Mouse (Mus musculus) cerebellum, adult 2 months (tissue): Measurements from ENCODE around the gene 4933400A11Rik. TPM values are rescaled to one million over a fixed set of nuclear protein-coding genes. Genes with fewer than 3 reads are reported as not detected.

Source experiments
- DNase-seq, 2 experiments: peaks; one replicate each; pipeline ENCODE4 v3.0.0; 2021
- H3K27ac ChIP-seq: fragments of 200-500 bp; 2 replicates; pipeline ENCODE4 v1.5.1; 2012; ENCODE audit warnings: low read length, control low read depth, inconsistent platforms; ENCODE audit not compliant: insufficient read depth
- H3K27me3 ChIP-seq: fragments of 200-500 bp; 2 replicates; pipeline ENCODE4 v1.6.1; 2012; ENCODE audit warnings: inconsistent platforms, mild to moderate bottlenecking, low read length, moderate library complexity; ENCODE audit not compliant: control insufficient read depth, insufficient read depth
- H3K4me1 ChIP-seq: fragments of 200-500 bp; 2 replicates; pipeline ENCODE4 v1.6.1; 2011; ENCODE audit warnings: low read length; ENCODE audit not compliant: control insufficient read depth, insufficient read depth
- H3K4me3 ChIP-seq: fragments of 200-500 bp; replicated peaks from 2 replicates; pipeline ENCODE3; 2011; ENCODE audit warnings: mild to moderate bottlenecking, low read depth, low read length, control low read depth; ENCODE audit not compliant: insufficient read depth
- CTCF ChIP-seq: fragments of 200-500 bp; IDR thresholded peaks from 2 replicates; pipeline ENCODE4 v1.5.1; 2011; ENCODE audit warnings: low read depth, mild to moderate bottlenecking, control low read depth, low read length, moderate library complexity, borderline replicate concordance; ENCODE audit not compliant: insufficient read depth
- POLR2A ChIP-seq: fragments of 200-500 bp; IDR thresholded peaks from 2 replicates; pipeline ENCODE4 v1.6.1; 2011; ENCODE audit warnings: low read length, control low read depth, borderline replicate concordance; ENCODE audit not compliant: insufficient read depth
- WGBS: fragments of 180-500 bp; shearing (Covaris S2); methylation state at CpG from one replicate; pipeline ENCODE4 v1.1.7; 2018; 5-methylcytosine and 5-hydroxymethylcytosine counted together
- polyA plus RNA-seq: library from polyadenylated mRNA; depleted of rRNA; stranded (reverse); fragments of >200 nt; gene quantifications from 2 replicates; pipeline ENCODE4 v1.2.3, GENCODE M21; 2012; rRNA removed

The 4933400A11Rik gene
- polyA plus RNA-seq, result not detected in 2 replicates

DNA sequence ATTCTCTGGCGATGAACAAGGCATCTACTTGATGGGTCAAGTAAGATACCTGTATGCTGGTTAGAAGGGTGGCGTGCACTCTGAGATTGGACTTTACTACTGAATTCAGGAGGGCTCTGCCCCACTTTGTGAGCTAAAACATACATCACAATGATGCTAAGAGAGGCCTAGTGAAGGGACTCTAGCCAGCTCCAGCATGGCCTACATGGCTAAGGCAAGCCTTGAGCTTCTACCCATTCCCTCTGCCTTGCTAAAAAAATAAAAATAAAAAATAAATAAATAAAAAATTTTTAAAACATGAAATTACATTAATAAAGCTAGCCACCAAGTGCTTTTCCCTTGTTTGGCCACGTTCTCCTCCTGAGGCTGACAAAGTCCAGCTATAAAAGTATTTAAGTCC lies at the start of gene 4933400A11Rik:
Gene 4933400A11Rik (minus strand): TSS at position 101 of the 400 bp plus-strand sequence.
- 89% methylated on average over 3 of the region's 3 CpGs for WGBS
- Histone ChIP-seq H3K27ac (no peak within 1 kb of the TSS), H3K4me1 (no peaks in the 10 kb centered on the region), H3K4me3 (no peak within 1 kb of the TSS), H3K27me3 (no peaks in the 10 kb centered on the region)
- no peak for DNase-seq
- no peak for TF ChIP-seq CTCF
- TF ChIP-seq POLR2A, result no peak

GRCm38 (mm10) chrX:169828136-169828535 lies 48.7 kb upstream of the 4933400A11Rik start:
- no peak for TF ChIP-seq CTCF
- no peak for TF ChIP-seq POLR2A
- H3K27ac ChIP-seq, result no peak overlapping the region
- no peaks in the 10 kb centered on the region for H3K27me3 ChIP-seq

GRCm38 (mm10) chrX:169827720-169828119 lies 48.3 kb upstream of the 4933400A11Rik start:
- H3K27me3 ChIP-seq, result no peaks in the 10 kb centered on the region
- DNase-seq, result no peak
- H3K4me1 ChIP-seq, result no peaks in the 10 kb centered on the region; the same call in 1 of the 2 replicates
- TF ChIP-seq CTCF, result no peak
- no peak for TF ChIP-seq POLR2A
- no peak overlapping the region for H3K27ac ChIP-seq
- 33% methylated on average over 7 of the region's 7 CpGs for WGBS
- no peak overlapping the region for H3K4me3 ChIP-seq

More at GRCm38 (mm10) chrX:169828136-169828535, 48.7 kb upstream of the 4933400A11Rik start:
- 63% methylated on average over 5 of the region's 5 CpGs for WGBS
- H3K4me1 ChIP-seq, result no peaks in the 10 kb centered on the region; the same call in 1 of the 2 replicates
- no peak for DNase-seq
- no peak overlapping the region for H3K4me3 ChIP-seq

- 17% methylated on average over 10 of the region's 10 CpGs for WGBS
- Histone ChIP-seq H3K4me3 (no peak overlapping the region), H3K27ac (no peak overlapping the region), H3K4me1 (no peaks in the 10 kb centered on the region; the same call in 1 of the 2 replicates), H3K27me3 (no peaks in the 10 kb centered on the region)
- TF ChIP-seq CTCF, result no peak
- TF ChIP-seq POLR2A, result no peak
- DNase-seq, result peak in 1 of 2 experiments; percentile 37
Observed at GRCm38 (mm10) chrX:169826947-169827346, 47.5 kb upstream of the 4933400A11Rik start.

- peak; percentile 12 to 60 for DNase-seq
- Histone ChIP-seq H3K27ac (no peak overlapping the region), H3K4me1 (peaks cover 3% of the 10 kb centered on the region; the same call in 1 of the 2 replicates), H3K4me3 (no peak overlapping the region), H3K27me3 (no peaks in the 10 kb centered on the region)
- TF ChIP-seq POLR2A (no peak), CTCF (no peak)
- 22% methylated on average over 1 of the region's 1 CpGs for WGBS
Observed at GRCm38 (mm10) chrX:169813673-169814072, 34.2 kb upstream of the 4933400A11Rik start.

GRCm38 (mm10) chrX:169811783-169812182 lies 32.3 kb upstream of the 4933400A11Rik start:
- H3K27ac ChIP-seq, result no peak overlapping the region
- no peak for TF ChIP-seq CTCF
- no peak for TF ChIP-seq POLR2A
- peaks cover 3% of the 10 kb centered on the region; the same call in 1 of the 2 replicates for H3K4me1 ChIP-seq
- no peak for DNase-seq
- H3K4me3 ChIP-seq, result no peak overlapping the region
- 96% methylated on average over 2 of the region's 2 CpGs for WGBS
- no peaks in the 10 kb centered on the region for H3K27me3 ChIP-seq

- Histone ChIP-seq H3K4me3 (no peak overlapping the region), H3K27ac (no peak overlapping the region), H3K27me3 (no peaks in the 10 kb centered on the region), H3K4me1 (peaks cover 3% of the 10 kb centered on the region; the same call in 1 of the 2 replicates)
- TF ChIP-seq CTCF (no peak), POLR2A (no peak)
- DNase-seq, result no peak
- WGBS, result 44% methylated on average over 5 of the region's 5 CpGs
Observed at GRCm38 (mm10) chrX:169811318-169811717, 31.9 kb upstream of the 4933400A11Rik start.

DNA sequence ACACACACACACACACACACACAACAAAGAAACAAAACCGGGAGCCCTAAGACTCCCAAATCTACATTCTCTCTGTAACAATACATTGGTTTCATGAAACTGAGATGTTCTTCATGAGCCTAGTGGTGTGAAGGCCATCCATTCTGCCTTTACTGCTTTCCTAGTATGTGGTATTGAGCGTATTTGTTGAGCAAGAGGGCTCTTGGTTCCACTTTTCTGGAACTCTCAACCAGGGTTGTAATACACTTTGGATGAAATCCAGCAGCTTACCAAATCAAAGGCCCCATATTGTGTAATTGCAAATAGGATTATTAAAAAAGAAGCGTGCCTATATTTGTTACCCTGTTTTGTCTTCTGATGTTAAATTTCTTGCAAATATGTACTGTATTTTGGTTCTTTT lies 28.3 kb upstream of the 4933400A11Rik start:
- Histone ChIP-seq H3K4me3 (no peak overlapping the region), H3K27me3 (no peaks in the 10 kb centered on the region), H3K4me1 (no peaks in the 10 kb centered on the region), H3K27ac (no peak overlapping the region)
- DNase-seq, result no peak
- TF ChIP-seq POLR2A (no peak), CTCF (no peak)
- 78% methylated on average over 3 of the region's 3 CpGs for WGBS
